Mouse (Mus musculus): Measurements from ENCODE around the gene Copg2. TPM values are rescaled to one million over a fixed set of nuclear protein-coding genes. Genes with fewer than 3 reads are reported as not detected.

The Copg2 gene
- total RNA-seq (2015) (20.3 and 30.3 TPM in 2 replicates), total RNA-seq (2017) (43.0 and 43.3 TPM in 2 replicates)

- peak; percentile 98 for ATAC-seq (replicated peaks; ENCODE audit: poor library complexity)
These were observed at the start of gene Copg2 for GRCm38 (mm10) chr6:30896195-30896985. Gene Copg2 (minus strand): TSS chr6:30896794.

DNA sequence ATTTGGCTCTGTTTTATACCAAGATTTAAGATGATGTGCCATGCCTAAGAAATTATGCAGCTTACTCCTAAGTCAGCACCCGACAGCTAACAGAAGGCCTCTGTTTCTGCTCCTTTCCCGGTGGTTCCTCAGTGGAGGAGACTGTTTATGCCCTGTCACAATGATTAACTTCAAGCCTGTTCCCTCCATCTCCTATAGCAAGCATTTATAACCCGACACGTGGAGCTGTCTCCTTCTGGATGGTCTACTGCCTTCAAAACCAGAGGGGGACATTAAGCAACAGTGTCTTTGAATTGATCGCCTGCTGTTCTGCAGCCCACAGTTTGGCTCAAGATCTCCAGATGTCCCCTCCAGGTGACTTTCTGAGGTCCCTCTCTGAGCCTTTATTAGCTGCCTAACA lies 42.7 kb upstream of the Copg2 start:
- ATAC-seq (replicated peaks; ENCODE audit: poor library complexity) = no peak

DNA sequence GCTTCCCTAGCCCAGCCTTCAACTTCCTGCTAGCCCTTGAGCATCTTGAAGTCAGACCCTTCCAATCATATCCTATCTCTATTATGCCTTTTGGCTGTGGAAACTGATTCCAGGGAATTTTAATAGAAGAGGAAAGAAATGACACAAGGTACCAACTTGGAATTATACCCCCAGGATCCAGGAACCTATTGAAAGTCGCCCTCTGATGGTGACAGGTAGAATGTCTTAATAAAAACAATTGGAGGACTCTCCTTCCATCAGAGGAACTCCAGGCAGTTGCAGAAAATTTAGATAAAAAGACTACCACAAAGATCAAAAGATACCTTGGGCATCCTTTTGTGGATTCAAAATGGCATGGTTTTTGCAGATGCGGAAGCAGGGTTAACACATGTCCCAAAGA lies 26.2 kb upstream of the Copg2 start:
- no peak for ATAC-seq (replicated peaks; ENCODE audit: poor library complexity)

GRCm38 (mm10) chr6:30921826-30922225 lies 25.2 kb upstream of the Copg2 start:
- no peak for ATAC-seq (replicated peaks; ENCODE audit: poor library complexity)

- no peak for ATAC-seq (replicated peaks; ENCODE audit: poor library complexity)
These were observed 24.5 kb upstream of the Copg2 start for GRCm38 (mm10) chr6:30920834-30921675.

GRCm38 (mm10) chr6:30915473-30915872 lies 18.9 kb upstream of the Copg2 start, which contains the start of gene Tsga13:
Gene Tsga13 (minus strand): TSS chr6:30915573.
- ATAC-seq (replicated peaks; ENCODE audit: poor library complexity) = no peak

- no peak for ATAC-seq (replicated peaks; ENCODE audit: poor library complexity)
These were observed 11.4 kb upstream of the Copg2 start for GRCm38 (mm10) chr6:30907970-30908369.

- ATAC-seq (replicated peaks; ENCODE audit: poor library complexity) = no peak
These were observed 8.3 kb upstream of the Copg2 start for GRCm38 (mm10) chr6:30904911-30905310.

GRCm38 (mm10) chr6:30904033-30904432 lies 7.4 kb upstream of the Copg2 start:
- ATAC-seq (replicated peaks; ENCODE audit: poor library complexity) = no peak

- no peak for ATAC-seq (replicated peaks; ENCODE audit: poor library complexity)
These were observed 926 bp upstream of the Copg2 start for GRCm38 (mm10) chr6:30897520-30897919.

- no peak for ATAC-seq (replicated peaks; ENCODE audit: poor library complexity)
These were observed 363 bp upstream of the Copg2 start for GRCm38 (mm10) chr6:30896986-30897327.

GRCm38 (mm10) chr6:30895819-30896194 lies 787 bp downstream of the Copg2 start:
- ATAC-seq (replicated peaks; ENCODE audit: poor library complexity) = no peak

GRCm38 (mm10) chr6:30893081-30893480 lies 3.5 kb downstream of the Copg2 start:
- ATAC-seq (replicated peaks; ENCODE audit: poor library complexity) = no peak

DNA sequence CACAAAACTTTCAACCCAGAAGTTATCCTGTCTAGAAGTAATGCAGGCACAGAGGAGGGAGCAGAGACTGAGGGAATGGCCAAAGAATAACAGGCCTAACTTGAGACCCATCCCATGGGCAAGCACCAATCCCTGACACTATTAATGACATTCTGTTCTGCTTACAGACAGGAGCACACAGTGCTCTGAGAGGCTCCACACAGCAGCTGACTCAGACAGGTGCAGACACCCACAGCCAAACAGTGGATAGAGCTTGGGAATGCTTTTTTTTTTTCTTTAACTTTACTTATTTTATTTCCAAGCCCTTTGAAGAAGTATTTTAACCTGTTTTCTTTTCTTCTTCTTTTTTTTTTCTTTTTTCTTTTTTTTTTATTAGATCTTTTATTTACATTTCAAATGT lies 4.8 kb downstream of the Copg2 start:
- no peak for ATAC-seq (replicated peaks; ENCODE audit: poor library complexity)

DNA sequence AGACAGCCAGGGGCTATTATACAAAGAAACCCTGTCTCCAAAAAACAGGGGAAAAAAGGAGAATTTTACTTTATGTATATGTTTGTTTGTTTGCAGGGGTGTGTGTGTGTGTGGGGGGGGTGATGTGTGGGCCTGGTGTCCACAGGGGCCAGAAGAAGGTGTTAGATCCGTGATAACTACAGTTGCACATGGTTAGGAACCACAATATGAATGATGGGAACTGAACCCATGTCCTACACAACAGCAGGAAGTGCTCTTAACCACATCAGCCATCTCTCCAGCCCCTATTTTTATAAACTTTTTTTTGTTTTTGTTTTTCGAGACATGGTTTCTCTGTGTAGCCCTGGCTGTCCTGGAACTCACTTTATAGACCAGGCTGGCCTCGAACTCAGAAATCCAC lies 11.7 kb downstream of the Copg2 start:
- ATAC-seq (replicated peaks; ENCODE audit: poor library complexity) = no peak

- ATAC-seq (replicated peaks; ENCODE audit: poor library complexity) = peak; percentile 46
These were observed 13.1 kb downstream of the Copg2 start for GRCm38 (mm10) chr6:30883491-30883890.

DNA sequence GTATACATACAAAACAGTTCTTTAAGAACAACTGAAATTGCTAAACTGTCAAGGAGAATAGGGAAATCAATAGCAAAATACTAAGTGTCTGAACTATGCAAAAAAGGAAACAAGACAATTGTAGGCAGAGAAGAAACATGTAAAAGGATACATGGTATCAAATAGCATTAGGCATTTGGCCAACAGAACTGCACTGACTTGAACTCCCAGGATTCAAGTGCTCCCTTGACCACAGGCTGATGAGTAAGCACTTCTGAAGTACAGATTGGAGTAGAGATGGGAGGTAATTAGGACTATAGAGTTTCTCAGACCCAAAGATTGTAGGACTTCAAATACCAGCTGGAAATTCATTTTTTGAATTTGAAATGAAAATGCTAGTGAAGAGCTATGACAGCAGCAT lies 19.9 kb downstream of the Copg2 start:
- ATAC-seq (replicated peaks; ENCODE audit: poor library complexity) = no peak

GRCm38 (mm10) chr6:30866501-30866900 lies 30.1 kb downstream of the Copg2 start:
- ATAC-seq (replicated peaks; ENCODE audit: poor library complexity) = no peak

- no peak for ATAC-seq (replicated peaks; ENCODE audit: poor library complexity)
These were observed 31.4 kb downstream of the Copg2 start for GRCm38 (mm10) chr6:30865031-30865678.

- peak; percentile 81 for ATAC-seq (replicated peaks; ENCODE audit: poor library complexity)
These were observed 40.6 kb downstream of the Copg2 start for GRCm38 (mm10) chr6:30855956-30856355.

GRCm38 (mm10) chr6:30855205-30855604 lies 41.4 kb downstream of the Copg2 start:
- ATAC-seq (replicated peaks; ENCODE audit: poor library complexity) = no peak

GRCm38 (mm10) chr6:30849818-30850217 lies 46.8 kb downstream of the Copg2 start:
- no peak for ATAC-seq (replicated peaks; ENCODE audit: poor library complexity)

All from megakaryocyte progenitor cell, adult 5-6 weeks (primary cell).